Mouse (Mus musculus): ENCODE measurements around the gene Slc23a2.
A peak's percentile ranks its signal among the peaks of the same experiment; 100 is the strongest.

Slc23a2 gene

DNA sequence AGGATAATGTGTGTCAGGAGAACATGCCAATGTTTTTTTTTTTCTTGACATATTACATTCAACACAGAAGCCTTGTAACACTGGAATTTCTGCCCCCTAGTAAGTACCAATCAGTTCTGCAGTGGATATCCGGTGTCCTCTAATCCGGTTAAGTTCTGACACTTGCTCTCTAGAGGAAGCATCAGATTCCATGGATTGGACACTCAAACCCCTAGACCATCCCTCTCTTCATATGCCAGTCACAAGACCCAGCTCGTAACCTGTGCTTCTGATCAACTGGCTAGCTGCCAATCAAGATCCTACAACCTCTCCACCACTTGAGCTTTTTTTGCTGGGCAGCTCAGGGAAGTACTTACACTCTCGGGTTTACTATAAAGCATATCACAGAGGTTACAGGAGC, 123.3 kb downstream of the Slc23a2 start:
- no peak for DNase-seq (ENCODE audit: inconsistent ontology term)

- DNase-seq (ENCODE audit: inconsistent ontology term) = no peak
Measured at GRCm38 (mm10) chr2:132020991-132021541, 123.8 kb downstream of the Slc23a2 start.

GRCm38 (mm10) chr2:132020420-132020819, 124.5 kb downstream of the Slc23a2 start:
- no peak for DNase-seq (ENCODE audit: inconsistent ontology term)

DNA sequence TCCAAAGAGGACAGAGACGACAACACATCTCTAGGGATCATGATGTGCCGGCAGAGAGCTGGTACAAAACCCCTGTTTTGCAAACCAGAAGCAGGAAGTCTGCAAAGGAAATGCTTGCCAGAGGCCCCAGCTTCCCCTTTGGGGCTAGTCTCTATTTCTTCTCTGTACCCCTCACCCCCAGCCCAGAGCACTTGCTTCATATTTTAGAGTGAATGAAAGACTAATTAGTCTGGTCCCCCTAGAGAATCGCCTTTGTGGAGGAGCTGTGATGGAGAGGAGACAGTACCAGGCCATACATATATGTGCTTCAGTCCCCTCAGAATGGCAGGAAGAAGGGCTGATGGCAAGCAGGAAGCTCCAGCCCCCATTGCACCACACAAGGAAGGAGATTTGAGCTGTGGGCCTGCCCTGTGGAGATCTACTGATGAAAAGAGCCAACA, 125.5 kb downstream of the Slc23a2 start:
- DNase-seq (ENCODE audit: inconsistent ontology term) = no peak

GRCm38 (mm10) chr2:132018156-132018555, 126.8 kb downstream of the Slc23a2 start:
- no peak for DNase-seq (ENCODE audit: inconsistent ontology term)

DNA sequence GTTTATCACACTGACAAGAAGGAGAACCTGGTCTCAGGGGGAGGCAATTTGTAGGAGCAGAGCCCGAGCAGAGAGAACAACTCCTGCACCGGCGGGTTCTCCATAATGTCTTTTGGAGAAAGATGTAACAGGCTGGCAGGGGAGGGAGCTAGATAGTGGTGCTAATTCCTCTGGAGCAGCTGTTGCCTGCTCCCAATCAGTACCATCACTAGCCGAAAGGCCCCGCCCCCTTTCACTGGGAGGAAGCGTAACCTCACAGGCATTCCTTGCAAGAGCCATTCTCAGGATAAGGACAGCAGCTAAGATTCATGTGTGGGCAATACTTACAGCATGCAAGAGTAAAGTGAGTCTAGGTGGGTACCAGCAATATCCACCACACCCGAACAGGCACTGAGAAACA, 127.3 kb downstream of the Slc23a2 start:
- no peak for DNase-seq (ENCODE audit: inconsistent ontology term)

- no peak for DNase-seq (ENCODE audit: inconsistent ontology term)
Measured at GRCm38 (mm10) chr2:132016034-132016433, 128.9 kb downstream of the Slc23a2 start.

DNA sequence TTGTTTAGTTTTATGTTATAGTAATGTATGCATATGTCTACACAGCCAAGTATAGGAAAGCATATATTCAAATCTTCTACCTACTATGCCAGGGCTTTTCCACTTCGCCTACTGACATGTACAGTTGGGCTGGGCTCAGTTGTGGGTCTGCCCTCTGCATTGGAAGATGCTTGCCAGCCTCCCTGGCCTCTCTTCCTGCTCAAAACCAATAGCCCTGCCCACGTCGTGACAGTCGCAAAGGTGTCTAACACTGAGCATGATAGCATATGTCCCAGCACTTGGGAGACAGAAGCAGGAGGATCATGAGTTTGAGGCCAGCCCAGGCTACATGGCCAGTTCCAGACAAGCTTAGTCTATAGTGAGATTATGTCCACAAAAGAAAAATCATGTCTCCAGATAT, 131.8 kb downstream of the Slc23a2 start:
- no peak for DNase-seq (ENCODE audit: inconsistent ontology term)

- no peak for DNase-seq (ENCODE audit: inconsistent ontology term)
Measured at GRCm38 (mm10) chr2:132010781-132011180, 134.1 kb downstream of the Slc23a2 start.

DNA sequence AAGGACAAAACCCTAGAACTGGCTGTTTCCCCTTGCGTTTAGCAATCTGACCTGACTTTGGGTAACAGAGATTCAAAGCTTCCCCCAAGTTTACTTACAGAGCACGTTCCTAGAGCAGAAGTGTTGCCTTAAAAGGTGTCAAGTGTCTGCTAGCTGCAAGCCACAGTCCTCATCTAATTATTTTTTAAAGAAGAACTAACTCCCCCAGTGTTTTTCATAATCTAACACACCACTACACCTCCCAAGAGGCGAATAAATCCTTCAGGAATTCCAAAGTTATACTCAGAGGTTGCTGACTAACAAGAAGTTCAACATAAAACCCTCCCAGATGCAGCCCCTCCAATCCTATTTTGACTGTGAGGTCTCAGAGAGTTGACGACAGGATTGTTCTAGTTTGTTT, 136.7 kb downstream of the Slc23a2 start:
- no peak for DNase-seq (ENCODE audit: inconsistent ontology term)

- no peak for DNase-seq (ENCODE audit: inconsistent ontology term)
Measured at GRCm38 (mm10) chr2:132007475-132007819, 137.5 kb downstream of the Slc23a2 start.

GRCm38 (mm10) chr2:132006561-132007474, 138.1 kb downstream of the Slc23a2 start:
- DNase-seq (ENCODE audit: inconsistent ontology term) = peak; percentile 96

DNA sequence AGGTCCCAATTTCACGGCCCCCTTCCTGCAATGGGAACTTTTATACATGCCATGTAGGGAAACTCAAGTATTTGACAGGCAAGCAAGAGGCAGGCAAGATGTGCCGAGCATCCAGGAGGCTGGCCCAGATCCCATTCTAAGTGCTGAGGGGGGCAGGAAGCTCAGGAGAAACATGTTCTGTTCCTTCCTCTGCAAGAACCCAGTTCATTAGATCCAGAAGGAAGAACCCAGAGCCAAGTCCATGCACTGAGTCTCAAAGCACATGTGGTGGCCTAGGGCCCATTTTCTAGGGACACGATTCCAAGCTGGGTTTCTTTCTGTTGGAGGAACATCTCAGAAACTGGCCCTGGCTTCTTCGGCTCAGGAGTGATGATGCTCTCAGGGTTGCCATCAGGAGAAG, 139.5 kb downstream of the Slc23a2 start:
- no peak for DNase-seq (ENCODE audit: inconsistent ontology term)

GRCm38 (mm10) chr2:132004495-132005136, 140.3 kb downstream of the Slc23a2 start:
- DNase-seq (ENCODE audit: inconsistent ontology term) = no peak

DNA sequence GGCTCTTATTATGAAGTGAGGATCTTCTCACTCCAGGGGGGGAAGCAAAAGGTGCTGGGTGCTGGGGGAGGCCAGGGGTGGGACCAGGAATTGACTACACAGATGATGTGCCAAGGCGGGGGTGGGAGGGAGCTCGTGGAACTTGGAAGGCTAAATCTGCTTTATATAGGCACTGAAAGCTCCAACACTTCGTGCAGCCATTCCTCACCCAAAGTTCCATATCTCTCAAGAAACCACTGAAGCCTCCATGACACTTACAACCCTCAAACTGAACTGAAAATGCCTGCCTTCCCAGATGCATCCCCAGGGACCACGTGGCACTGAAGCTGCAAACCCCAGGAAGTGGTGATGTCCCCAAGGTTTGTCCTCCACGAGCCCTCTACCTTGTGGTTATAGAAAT, 141.0 kb downstream of the Slc23a2 start:
- DNase-seq (ENCODE audit: inconsistent ontology term) = no peak

Measured in Muller cell, postnatal 12 days (primary cell).